Mouse (Mus musculus) small intestine, adult 2 months (tissue): Measurements from ENCODE around the gene Ggcx. TPM values are rescaled to one million over a fixed set of nuclear protein-coding genes. Genes with fewer than 3 reads are reported as not detected.

Experiments used
- H3K27ac ChIP-seq: fragments of 200-500 bp; 2 replicates; pipeline ENCODE4 v1.5.1; 2012; ENCODE audit warnings: low read depth, low read length, control low read depth, inconsistent platforms; ENCODE audit not compliant: insufficient read depth
- H3K27me3 ChIP-seq: fragments of 200-500 bp; 2 replicates; pipeline ENCODE4 v1.6.1; 2012; ENCODE audit warnings: mild to moderate bottlenecking, moderate library complexity, low read length, inconsistent platforms; ENCODE audit not compliant: control insufficient read depth, insufficient read depth
- H3K36me3 ChIP-seq: fragments of 200-500 bp; 2 replicates; pipeline ENCODE4 v1.6.1; 2012; ENCODE audit warnings: mild to moderate bottlenecking, low read length, control low read depth, inconsistent platforms; ENCODE audit not compliant: control insufficient read depth, insufficient read depth
- H3K4me1 ChIP-seq: fragments of 200-500 bp; 2 replicates; pipeline ENCODE4 v1.6.1; 2012; ENCODE audit warnings: low read length, inconsistent platforms, mixed read lengths; ENCODE audit not compliant: control insufficient read depth, insufficient read depth, insufficient read length
- H3K4me3 ChIP-seq: fragments of 200-500 bp; 2 replicates; pipeline ENCODE4 v1.5.1; 2012; ENCODE audit warnings: low read depth, mild to moderate bottlenecking, control low read depth, inconsistent platforms, low read length, moderate library complexity
- CTCF ChIP-seq: fragments of 200-500 bp; IDR thresholded peaks from 2 replicates; pipeline ENCODE4 v1.5.1; 2012; ENCODE audit warnings: low read depth, mild to moderate bottlenecking, control low read depth, inconsistent platforms, low read length, moderate library complexity, mixed read lengths; ENCODE audit not compliant: insufficient replicate concordance, insufficient read length; ENCODE audit errors: extremely low read depth
- POLR2A ChIP-seq: fragments of 200-500 bp; IDR thresholded peaks from 2 replicates; pipeline ENCODE4 v1.6.1; 2012; ENCODE audit warnings: low read depth, mild to moderate bottlenecking, control low read depth, inconsistent platforms, low read length, moderate library complexity
- WGBS: fragments of 180-500 bp; shearing (Covaris S2); methylation state at CpG from one replicate; pipeline ENCODE4 v1.1.7; 2018; 5-methylcytosine and 5-hydroxymethylcytosine counted together
- polyA plus RNA-seq: library from polyadenylated mRNA; depleted of rRNA; stranded (reverse); fragments of >200 nt; gene quantifications from 2 replicates; pipeline ENCODE4 v1.2.3, GENCODE M21; 2012

Ggcx gene
- polyA plus RNA-seq, 1 experiment, result 6.1 TPM

DNA sequence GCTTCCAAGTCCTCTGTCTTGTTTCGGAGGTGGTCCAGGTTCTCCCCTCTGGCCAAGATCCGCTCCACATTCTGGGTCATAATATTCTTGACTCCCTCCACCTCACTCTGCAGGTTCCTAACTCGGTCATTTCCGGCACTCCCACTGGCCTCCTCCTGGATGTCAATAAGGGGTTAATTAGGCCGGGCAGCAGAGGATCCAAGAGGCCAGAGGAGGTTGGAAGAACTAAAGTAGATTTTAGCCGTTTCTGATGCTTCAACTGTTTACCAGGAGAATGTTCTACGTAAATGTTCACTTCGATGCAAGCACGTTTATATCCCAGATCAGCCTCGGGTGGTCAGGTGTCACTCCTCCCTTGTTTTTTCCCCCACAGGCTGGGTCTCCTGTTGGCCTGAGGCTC is 25.8 kb upstream of the Ggcx start:
- TF ChIP-seq CTCF, result no peak
- TF ChIP-seq POLR2A, result no peak
- Histone ChIP-seq H3K27me3 (no peaks in the 10 kb centered on the region), H3K27ac (no peak overlapping the region), H3K4me3 (no peak overlapping the region), H3K36me3 (peaks cover 21% of the 10 kb centered on the region), H3K4me1 (peaks cover 4% of the 10 kb centered on the region; the same call in 1 of the 2 replicates)
- 77% methylated on average over 10 of the region's 10 CpGs for WGBS

DNA sequence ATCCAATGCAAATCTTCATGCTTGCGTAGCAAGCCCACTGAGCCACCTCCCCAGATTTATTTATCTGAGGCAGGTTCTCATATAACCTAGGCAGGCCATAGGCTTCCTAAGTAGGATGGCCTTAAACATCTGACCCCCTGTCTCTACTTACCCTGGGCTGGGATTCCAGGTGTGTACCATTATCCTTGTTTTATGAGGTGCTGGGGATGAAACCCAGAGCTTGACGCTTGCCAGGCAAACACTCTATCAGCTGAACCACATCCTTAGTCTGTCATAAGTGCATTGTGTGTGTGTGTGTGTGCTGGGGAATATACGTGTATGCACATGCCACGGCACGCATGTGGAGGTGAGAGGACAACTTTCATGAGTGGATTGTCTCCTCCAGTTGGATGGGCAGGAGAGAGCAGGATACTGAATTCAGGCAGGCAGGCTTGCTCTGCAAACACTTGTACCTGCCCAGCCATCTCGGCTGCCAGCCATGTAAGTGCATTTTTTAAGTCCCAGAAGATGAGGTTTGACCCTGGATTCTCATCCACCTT is 25.2 kb upstream of the Ggcx start:
- peaks cover 4% of the 10 kb centered on the region; the same call in 1 of the 2 replicates for H3K4me1 ChIP-seq
- TF ChIP-seq CTCF, result no peak
- TF ChIP-seq POLR2A, result no peak
- H3K36me3 ChIP-seq, result peaks cover 21% of the 10 kb centered on the region
- H3K27ac ChIP-seq, result 0 out of 2 replicates have a peak overlapping the region, but pooled peaks have one; percentile 98
- 72% methylated on average over 6 of the region's 6 CpGs for WGBS
- no peaks in the 10 kb centered on the region for H3K27me3 ChIP-seq
- peak overlapping the region; percentile 79 for H3K4me3 ChIP-seq

DNA sequence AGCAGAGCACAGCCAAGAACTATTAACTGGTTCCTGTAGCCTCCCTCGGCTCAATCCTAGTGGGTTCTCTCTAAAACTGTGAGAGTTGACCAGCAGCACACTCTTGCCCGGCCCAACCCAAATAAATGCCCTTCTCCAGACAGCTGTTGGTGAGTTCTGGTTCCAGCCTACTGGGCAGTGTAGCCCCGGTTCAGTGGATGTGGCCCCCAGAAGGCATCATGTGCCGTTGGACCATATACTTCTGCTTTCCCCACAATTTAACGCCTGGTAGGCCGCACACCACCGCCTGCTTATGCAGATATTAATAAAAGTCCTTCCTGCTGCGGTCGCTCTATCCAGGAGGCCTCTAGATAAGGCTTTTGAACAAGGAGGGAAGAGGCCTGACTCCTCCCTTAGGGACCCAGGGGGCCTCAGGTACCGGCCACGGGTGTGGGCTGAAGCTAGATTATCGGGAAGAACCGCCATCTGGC is 24.6 kb upstream of the Ggcx start:
- TF ChIP-seq CTCF (no peak), POLR2A (no peak)
- 1% methylated on average over 13 of the region's 13 CpGs for WGBS
- Histone ChIP-seq H3K36me3 (peaks cover 21% of the 10 kb centered on the region), H3K27ac (peak overlapping the region; percentile 98), H3K27me3 (no peaks in the 10 kb centered on the region), H3K4me3 (peak overlapping the region; percentile 79), H3K4me1 (peaks cover 4% of the 10 kb centered on the region; the same call in 1 of the 2 replicates)

DNA sequence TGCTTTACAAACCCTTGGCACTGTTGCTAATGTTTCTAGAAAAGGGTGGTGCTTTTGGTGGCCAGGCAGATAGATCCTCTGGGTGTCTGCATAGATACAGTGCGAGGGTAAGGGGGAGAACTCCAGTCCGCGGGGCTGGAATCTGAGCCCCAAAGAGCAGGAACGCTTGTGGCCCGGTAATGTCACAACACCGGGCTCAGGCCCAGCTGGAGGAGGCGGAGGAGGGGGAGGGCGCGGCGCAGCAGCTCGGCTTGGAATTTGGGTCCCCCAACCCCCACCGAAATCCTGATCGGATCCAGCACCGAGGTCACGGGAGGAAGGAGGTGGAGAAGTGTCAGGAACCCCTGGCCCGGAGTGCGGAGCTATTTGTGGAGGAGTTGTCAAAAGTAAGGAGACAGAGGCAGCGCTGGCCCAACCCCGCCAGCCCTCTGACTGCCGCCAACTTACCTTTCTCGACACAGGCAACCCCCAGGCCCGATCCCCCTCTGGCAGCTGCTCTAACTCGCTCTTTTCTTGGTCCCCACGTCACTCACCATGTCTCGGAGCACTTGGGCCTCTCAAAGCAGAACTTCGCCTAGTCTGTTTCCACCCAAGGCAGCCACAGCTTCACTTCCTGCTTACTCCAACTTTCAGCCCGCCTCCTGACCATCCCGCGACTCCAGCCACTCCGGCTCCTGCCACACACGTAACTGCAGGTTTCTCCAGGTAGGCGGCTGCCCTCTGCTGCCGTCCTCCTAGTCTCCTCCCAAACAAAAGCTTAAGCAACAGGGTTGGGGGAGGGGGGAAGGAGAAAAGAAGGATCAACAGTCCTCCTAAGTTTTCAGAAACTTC is 24.0 kb upstream of the Ggcx start, which contains the start of gene Vamp8:
Vamp8 (minus strand) TSS at position 763 of the 831 bp plus-strand sequence.
- peak within 1 kb of the TSS; percentile 98 for H3K27ac ChIP-seq
- H3K27me3 ChIP-seq, result no peaks in the 10 kb centered on the region
- peaks cover 4% of the 10 kb centered on the region; the same call in 1 of the 2 replicates for H3K4me1 ChIP-seq
- H3K4me3 ChIP-seq, result peak within 1 kb of the TSS; percentile 79
- H3K36me3 ChIP-seq, result peaks cover 17% of the 10 kb centered on the region
- WGBS, result under 1% methylated on average over 33 of the region's 33 CpGs
- TF ChIP-seq POLR2A (peak; percentile 39; the same call in 1 of the 2 replicates), CTCF (peak; percentile 43; the same call in 1 of the 2 replicates)

DNA sequence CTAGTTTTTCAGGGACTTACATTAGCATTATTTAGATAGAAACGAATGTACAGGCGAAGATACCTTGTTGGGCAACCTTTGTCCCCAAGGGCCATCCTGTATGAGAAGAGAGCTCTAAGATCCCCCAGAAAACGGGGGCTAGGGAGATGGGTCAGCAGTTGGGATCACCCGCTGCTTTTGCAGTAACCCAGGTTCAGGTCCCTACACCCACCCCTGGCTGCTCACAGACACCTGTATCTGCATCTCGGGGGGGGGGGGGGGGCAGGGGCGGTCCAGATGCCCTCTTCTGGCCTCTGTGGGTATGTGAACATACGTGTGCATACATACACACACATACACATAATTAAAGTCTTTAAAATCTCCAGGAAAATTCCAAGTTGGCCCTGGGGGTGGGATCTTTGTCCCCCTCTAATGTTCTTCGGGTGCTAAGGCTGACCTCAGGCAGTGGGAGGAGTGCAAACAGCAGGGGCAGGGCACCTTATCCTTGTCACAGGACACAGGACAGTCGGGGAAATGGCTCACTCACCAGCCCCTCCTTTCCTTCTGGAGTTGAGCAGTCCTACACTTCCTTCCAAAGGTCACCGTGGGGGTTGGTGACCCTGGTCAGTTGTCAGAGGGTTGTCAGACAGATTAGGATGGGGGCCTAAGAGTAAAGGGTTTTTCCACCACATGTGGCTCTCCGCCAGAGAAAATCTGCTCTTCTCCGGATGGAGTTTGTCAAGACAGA is 23.1 kb upstream of the Ggcx start:
- H3K4me3 ChIP-seq, result peak overlapping the region; percentile 79
- TF ChIP-seq CTCF (no peak), POLR2A (no peak)
- WGBS, result 20% methylated on average over 12 of the region's 12 CpGs
- peaks cover 4% of the 10 kb centered on the region; the same call in 1 of the 2 replicates for H3K4me1 ChIP-seq
- H3K36me3 ChIP-seq, result peaks cover 12% of the 10 kb centered on the region
- no peaks in the 10 kb centered on the region for H3K27me3 ChIP-seq
- peak overlapping the region; percentile 98 for H3K27ac ChIP-seq

- no peak for TF ChIP-seq POLR2A
- TF ChIP-seq CTCF, result no peak
- Histone ChIP-seq H3K27ac (no peak overlapping the region), H3K4me3 (no peak overlapping the region), H3K36me3 (peaks cover 7% of the 10 kb centered on the region; the same call in 1 of the 2 replicates), H3K27me3 (no peaks in the 10 kb centered on the region), H3K4me1 (peaks cover 4% of the 10 kb centered on the region; the same call in 1 of the 2 replicates)
- WGBS, result 91% methylated on average over 5 of the region's 5 CpGs
Measured at GRCm38 (mm10) chr6:72392341-72392740, 21.8 kb upstream of the Ggcx start.
